Mouse (Mus musculus) T-helper 1 cell (primary cell): Measurements from ENCODE around the gene Ankub1.

Experiments used
- in situ Hi-C: fragments of 300-600 bp; cut with MboI, MseI; formaldehyde crosslinking; loops from one replicate; pipeline ENCODE4 v1.15.1; 2025; ENCODE audit warnings: high pct_unique_total_duplicates

The Ankub1 gene

GRCm38 (mm10) chr3:57651231-57651864 lies 41.3 kb downstream of the Ankub1 start, which contains the start of gene Commd2:
Gene Commd2, minus strand, starts transcription at chr3:57651715.
- in situ Hi-C loops, result loop anchor here (5.0 kb wide), 1 partner anchor 81 kb away; no protein-coding TSS in a partner anchor

GRCm38 (mm10) chr3:57643191-57643590 lies 49.4 kb downstream of the Ankub1 start:
- in situ Hi-C loops, result no loop called here

- in situ Hi-C loops, result no loop called here
These were observed 55.0 kb downstream of the Ankub1 start for GRCm38 (mm10) chr3:57637596-57637995.

GRCm38 (mm10) chr3:57634763-57635487 lies 57.7 kb downstream of the Ankub1 start:
- in situ Hi-C loops, result no loop called here

- in situ Hi-C loops, result no loop called here
These were observed 65.6 kb downstream of the Ankub1 start for GRCm38 (mm10) chr3:57626954-57627513.

- in situ Hi-C loops, result no loop called here
These were observed 67.2 kb downstream of the Ankub1 start for GRCm38 (mm10) chr3:57625275-57625997.

- in situ Hi-C loops, result loop anchor here (25.0 kb wide), 1 partner anchor 357 kb away; no protein-coding TSS in a partner anchor
These were observed 72.9 kb downstream of the Ankub1 start for GRCm38 (mm10) chr3:57619718-57620117.

- in situ Hi-C loops, result loop anchor here (25.0 kb wide), 1 partner anchor 353 kb away; no protein-coding TSS in a partner anchor
These were observed 76.9 kb downstream of the Ankub1 start for GRCm38 (mm10) chr3:57615652-57616051.

- in situ Hi-C loops, result loop anchor here (25.0 kb wide), 1 partner anchor 350 kb away; no protein-coding TSS in a partner anchor
These were observed 80.1 kb downstream of the Ankub1 start for GRCm38 (mm10) chr3:57612430-57612997.

GRCm38 (mm10) chr3:57611776-57612175 lies 80.8 kb downstream of the Ankub1 start:
- in situ Hi-C loops, result loop anchor here (25.0 kb wide), 1 partner anchor 349 kb away; no protein-coding TSS in a partner anchor
